Mouse (Mus musculus): ENCODE data around the gene Hlf. TPM values are rescaled to one million over a fixed set of nuclear protein-coding genes. Genes with fewer than 3 reads are reported as not detected.

Gene Hlf
- total and polyA plus RNA-seq, 3 experiments: 0.33 TPM; not detected in 2

DNA sequence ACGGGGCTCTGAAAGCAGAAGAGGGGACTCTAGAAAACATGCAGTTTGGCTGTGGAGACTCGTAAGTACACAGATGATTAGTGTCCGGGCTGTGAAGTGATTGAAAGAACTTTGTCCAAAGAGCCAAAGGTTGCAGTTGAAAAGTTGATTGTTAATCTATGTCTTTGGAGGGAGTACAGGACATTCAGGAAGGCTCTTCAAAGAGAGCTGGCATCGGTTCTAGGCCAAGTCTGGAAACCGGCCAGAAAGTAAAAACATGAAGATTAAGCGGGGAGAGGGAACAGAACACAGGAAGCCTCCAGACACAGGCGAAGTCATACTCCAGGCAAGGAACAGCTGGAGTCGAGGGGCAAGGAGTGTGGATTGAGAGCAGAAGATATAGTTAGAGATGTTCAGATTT is 32.6 kb downstream of the Hlf start:
- Histone ChIP-seq H3K4me1 (ENCODE audit: insufficient read depth, low read depth, low read length) (no peaks in the 10 kb centered on the region), H3K36me3 (replicated peaks) (no peaks in the 10 kb centered on the region), H3K9me3 (replicated peaks) (peaks cover 12% of the 10 kb centered on the region), H3K4me3 (ENCODE audit: low read depth, low read length) (no peak overlapping the region), H3K27me3 (ENCODE audit: insufficient read depth, low read length) (no peaks in the 10 kb centered on the region)
- TF ChIP-seq POLR2AphosphoS5 (IDR thresholded peaks at IDR 0.05; ENCODE audit: insufficient replicate concordance, low read depth, low read length) (no peak), GATA1 (IDR thresholded peaks at IDR 0.05; ENCODE audit: borderline replicate concordance, low read length) (no peak), GATA2 (IDR thresholded peaks at IDR 0.05; ENCODE audit: borderline replicate concordance, low read depth, low read length) (no peak), CTCF (IDR thresholded peaks at IDR 0.05; ENCODE audit: low read depth, low read length) (no peak), TAL1 (conservative IDR thresholded peaks at IDR 0.05; ENCODE audit: low read depth, low read length) (no peak)
- DNase-seq (ENCODE audit: low spot score) (no peak), ATAC-seq (ENCODE audit: extremely low read depth, insufficient number of reproducible peaks, low FRiP score, poor library complexity, severe bottlenecking) (no peak)

DNA sequence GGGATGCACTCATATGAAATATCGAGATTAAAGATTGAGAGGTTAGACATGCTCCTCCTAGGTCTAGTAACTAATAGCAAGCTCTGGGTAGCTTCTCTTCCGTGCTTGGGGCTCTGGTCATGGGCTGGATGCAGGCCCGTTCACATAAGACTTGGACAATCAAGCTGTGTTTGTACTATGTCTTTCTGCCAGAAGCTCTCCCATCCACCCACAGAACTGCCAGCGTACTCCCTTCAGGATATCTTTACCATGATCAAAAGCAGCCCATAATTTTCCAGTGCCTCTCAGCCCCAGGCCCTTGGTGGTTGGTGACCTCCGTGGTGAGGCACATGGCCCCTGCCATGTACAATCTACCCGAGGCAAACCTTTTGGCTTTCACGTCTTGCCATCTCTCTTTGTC is 33.3 kb downstream of the Hlf start:
- no peaks in the 10 kb centered on the region for H3K27me3 ChIP-seq (ENCODE audit: insufficient read depth, low read length)
- TF ChIP-seq CTCF (IDR thresholded peaks at IDR 0.05; ENCODE audit: low read depth, low read length) (no peak), GATA2 (IDR thresholded peaks at IDR 0.05; ENCODE audit: borderline replicate concordance, low read depth, low read length) (no peak), GATA1 (IDR thresholded peaks at IDR 0.05; ENCODE audit: borderline replicate concordance, low read length) (no peak), POLR2AphosphoS5 (IDR thresholded peaks at IDR 0.05; ENCODE audit: insufficient replicate concordance, low read depth, low read length) (no peak)

DNA sequence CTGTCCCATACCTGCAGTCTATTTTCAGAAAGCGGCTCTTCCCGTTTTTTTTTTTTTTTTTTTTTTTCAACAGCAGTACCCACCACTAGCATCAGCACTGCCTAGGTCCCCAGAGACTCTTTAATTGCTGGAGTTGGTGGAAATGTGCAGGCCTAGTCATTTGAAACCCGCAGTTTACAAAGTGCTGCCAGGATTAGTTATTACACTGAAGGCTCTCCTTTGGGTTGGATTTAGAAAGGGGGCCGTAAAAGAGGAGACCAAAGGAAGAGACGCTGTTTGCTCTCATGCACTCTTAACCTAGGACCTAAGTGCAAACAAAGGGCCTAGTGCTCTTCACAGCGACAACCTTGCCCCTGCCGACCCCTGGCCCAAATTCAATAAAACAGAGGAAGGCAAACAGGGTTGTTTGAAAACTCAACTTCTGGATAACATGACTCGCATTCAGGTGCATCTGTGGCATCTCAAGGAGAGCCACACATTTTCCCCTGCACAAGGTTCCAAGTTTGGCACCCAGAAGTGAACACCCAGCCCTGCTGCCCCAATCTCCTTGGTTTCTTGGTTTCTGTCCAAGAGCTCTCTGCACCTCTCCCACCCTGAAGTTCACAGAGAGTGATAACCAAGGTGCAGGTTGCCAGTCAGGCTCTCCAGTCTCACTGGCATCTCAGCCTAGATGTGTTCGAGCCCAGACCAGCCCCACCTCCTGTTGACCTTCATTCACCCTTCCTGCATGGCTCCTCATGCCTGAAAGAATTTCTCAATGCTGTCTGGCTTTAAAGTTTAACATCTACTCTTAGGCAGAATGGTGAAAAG is 34.0 kb downstream of the Hlf start:
- no peak for ATAC-seq (ENCODE audit: extremely low read depth, insufficient number of reproducible peaks, low FRiP score, poor library complexity, severe bottlenecking)
- no peak for TF ChIP-seq TAL1 (conservative IDR thresholded peaks at IDR 0.05; ENCODE audit: low read depth, low read length)
- TF ChIP-seq GATA1 (IDR thresholded peaks at IDR 0.05; ENCODE audit: borderline replicate concordance, low read length): no peak
- no peak for TF ChIP-seq POLR2AphosphoS5 (IDR thresholded peaks at IDR 0.05; ENCODE audit: insufficient replicate concordance, low read depth, low read length)
- TF ChIP-seq CTCF (IDR thresholded peaks at IDR 0.05; ENCODE audit: low read depth, low read length): no peak
- no peak for TF ChIP-seq GATA2 (IDR thresholded peaks at IDR 0.05; ENCODE audit: borderline replicate concordance, low read depth, low read length)
- Histone ChIP-seq H3K4me3 (ENCODE audit: low read depth, low read length) (no peak overlapping the region), H3K4me1 (ENCODE audit: insufficient read depth, low read depth, low read length) (no peaks in the 10 kb centered on the region), H3K27me3 (ENCODE audit: insufficient read depth, low read length) (no peaks in the 10 kb centered on the region), H3K36me3 (replicated peaks) (no peaks in the 10 kb centered on the region), H3K9me3 (replicated peaks) (peaks cover 12% of the 10 kb centered on the region)
- no peak for DNase-seq (ENCODE audit: low spot score)

More for the DNA sequence above, 33.3 kb downstream of the Hlf start:
- ATAC-seq (ENCODE audit: extremely low read depth, insufficient number of reproducible peaks, low FRiP score, poor library complexity, severe bottlenecking) (no peak), DNase-seq (ENCODE audit: low spot score) (no peak)
- no peaks in the 10 kb centered on the region for H3K36me3 ChIP-seq (replicated peaks)
- no peak overlapping the region for H3K4me3 ChIP-seq (ENCODE audit: low read depth, low read length)
- peaks cover 12% of the 10 kb centered on the region for H3K9me3 ChIP-seq (replicated peaks)
- H3K4me1 ChIP-seq (ENCODE audit: insufficient read depth, low read depth, low read length): no peaks in the 10 kb centered on the region

DNA sequence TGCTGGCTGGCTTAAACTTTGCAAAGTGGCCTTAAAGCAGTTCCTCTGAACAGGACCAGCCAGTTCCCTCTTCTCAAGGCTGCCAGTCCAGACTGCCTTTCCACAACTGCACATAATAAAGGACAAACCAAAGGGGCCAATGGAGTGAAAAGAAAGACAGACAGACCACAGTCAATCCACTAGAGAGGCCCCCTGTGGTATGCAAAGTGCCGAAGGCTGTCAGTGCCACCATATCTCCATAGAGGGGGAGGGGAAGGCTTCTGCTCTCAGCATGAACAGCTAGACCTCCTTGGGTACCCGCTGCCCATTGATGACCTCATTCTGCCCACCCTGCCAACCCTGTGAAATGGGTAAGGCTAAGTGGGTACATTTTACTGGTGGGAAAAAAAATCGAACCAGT is 34.7 kb downstream of the Hlf start:
- Histone ChIP-seq H3K36me3 (replicated peaks) (no peaks in the 10 kb centered on the region), H3K27me3 (ENCODE audit: insufficient read depth, low read length) (no peaks in the 10 kb centered on the region), H3K4me3 (ENCODE audit: low read depth, low read length) (no peak overlapping the region), H3K9me3 (replicated peaks) (peaks cover 12% of the 10 kb centered on the region), H3K4me1 (ENCODE audit: insufficient read depth, low read depth, low read length) (no peaks in the 10 kb centered on the region)
- DNase-seq (ENCODE audit: low spot score) (no peak), ATAC-seq (ENCODE audit: extremely low read depth, insufficient number of reproducible peaks, low FRiP score, poor library complexity, severe bottlenecking) (no peak)
- TF ChIP-seq GATA2 (IDR thresholded peaks at IDR 0.05; ENCODE audit: borderline replicate concordance, low read depth, low read length) (no peak), POLR2AphosphoS5 (IDR thresholded peaks at IDR 0.05; ENCODE audit: insufficient replicate concordance, low read depth, low read length) (no peak), GATA1 (IDR thresholded peaks at IDR 0.05; ENCODE audit: borderline replicate concordance, low read length) (no peak), TAL1 (conservative IDR thresholded peaks at IDR 0.05; ENCODE audit: low read depth, low read length) (no peak), CTCF (IDR thresholded peaks at IDR 0.05; ENCODE audit: low read depth, low read length) (no peak)

DNA sequence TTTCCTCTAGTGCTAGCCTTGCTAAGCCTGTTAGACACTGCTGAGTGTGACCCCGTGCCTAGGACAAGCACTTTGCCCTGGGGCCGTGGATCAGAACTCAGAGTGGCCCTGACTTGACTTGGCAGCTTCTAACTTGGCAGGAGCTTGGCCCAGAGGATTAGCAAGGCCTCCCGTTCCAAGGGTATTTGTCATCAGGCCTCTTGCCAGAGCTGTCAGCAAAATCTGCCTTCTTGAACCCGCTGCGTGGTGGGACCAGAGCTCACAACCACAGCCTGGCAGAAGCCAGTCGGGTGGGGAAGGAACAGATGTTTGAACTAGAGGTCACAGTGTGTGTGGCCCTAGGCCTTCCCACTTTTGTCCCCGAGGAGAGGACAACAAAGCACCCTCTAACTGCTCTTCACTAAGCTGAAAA is 35.4 kb downstream of the Hlf start:
- Histone ChIP-seq H3K36me3 (replicated peaks) (no peaks in the 10 kb centered on the region), H3K27me3 (ENCODE audit: insufficient read depth, low read length) (no peaks in the 10 kb centered on the region), H3K9me3 (replicated peaks) (peaks cover 12% of the 10 kb centered on the region), H3K4me3 (ENCODE audit: low read depth, low read length) (no peak overlapping the region), H3K4me1 (ENCODE audit: insufficient read depth, low read depth, low read length) (no peaks in the 10 kb centered on the region)
- DNase-seq (ENCODE audit: low spot score) (no peak), ATAC-seq (ENCODE audit: extremely low read depth, insufficient number of reproducible peaks, low FRiP score, poor library complexity, severe bottlenecking) (no peak)
- TF ChIP-seq TAL1 (conservative IDR thresholded peaks at IDR 0.05; ENCODE audit: low read depth, low read length): no peak
- TF ChIP-seq POLR2AphosphoS5 (IDR thresholded peaks at IDR 0.05; ENCODE audit: insufficient replicate concordance, low read depth, low read length): no peak
- no peak for TF ChIP-seq GATA1 (IDR thresholded peaks at IDR 0.05; ENCODE audit: borderline replicate concordance, low read length)
- TF ChIP-seq CTCF (IDR thresholded peaks at IDR 0.05; ENCODE audit: low read depth, low read length): no peak
- no peak for TF ChIP-seq GATA2 (IDR thresholded peaks at IDR 0.05; ENCODE audit: borderline replicate concordance, low read depth, low read length)

DNA sequence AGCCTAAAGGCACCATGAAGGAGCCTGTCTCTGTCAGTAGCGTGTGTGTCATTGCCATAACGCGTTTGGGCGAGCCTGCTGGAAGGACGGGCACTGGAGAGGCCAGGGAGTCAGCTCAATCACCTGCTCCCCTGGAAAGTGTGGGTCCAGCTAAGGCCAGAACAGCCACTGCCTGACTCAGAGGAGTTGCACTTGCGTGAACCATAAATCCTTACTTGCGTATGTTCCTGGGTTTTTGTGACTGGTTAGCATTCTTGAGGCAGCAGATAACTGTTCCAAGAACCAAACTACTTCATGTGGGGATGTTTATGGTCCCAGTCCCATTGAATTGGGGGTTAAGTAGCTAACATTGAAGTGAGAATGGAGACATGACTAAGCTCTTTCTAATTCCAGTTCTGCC is 38.0 kb downstream of the Hlf start:
- Histone ChIP-seq H3K36me3 (replicated peaks) (no peaks in the 10 kb centered on the region), H3K9me3 (replicated peaks) (peaks cover 12% of the 10 kb centered on the region), H3K4me1 (ENCODE audit: insufficient read depth, low read depth, low read length) (no peaks in the 10 kb centered on the region), H3K4me3 (ENCODE audit: low read depth, low read length) (no peak overlapping the region), H3K27me3 (ENCODE audit: insufficient read depth, low read length) (no peaks in the 10 kb centered on the region)
- ATAC-seq (ENCODE audit: extremely low read depth, insufficient number of reproducible peaks, low FRiP score, poor library complexity, severe bottlenecking) (no peak), DNase-seq (ENCODE audit: low spot score) (no peak)
- no peak for TF ChIP-seq GATA2 (IDR thresholded peaks at IDR 0.05; ENCODE audit: borderline replicate concordance, low read depth, low read length)
- TF ChIP-seq CTCF (IDR thresholded peaks at IDR 0.05; ENCODE audit: low read depth, low read length): no peak
- no peak for TF ChIP-seq POLR2AphosphoS5 (IDR thresholded peaks at IDR 0.05; ENCODE audit: insufficient replicate concordance, low read depth, low read length)
- TF ChIP-seq TAL1 (conservative IDR thresholded peaks at IDR 0.05; ENCODE audit: low read depth, low read length): no peak
- TF ChIP-seq GATA1 (IDR thresholded peaks at IDR 0.05; ENCODE audit: borderline replicate concordance, low read length): no peak
